Mouse (Mus musculus) liver, embryonic 14.5 days (tissue): ENCODE results near the gene Brk1.

Experiments used
- CTCF ChIP-seq: IDR thresholded peaks from 2 replicates; pipeline ENCODE4 v1.5.1; 2016; ENCODE audit warnings: antibody characterized with exemption, low read depth, control low read depth
- EP300 ChIP-seq: IDR thresholded peaks from 2 replicates; pipeline ENCODE4 v1.6.1; 2016; ENCODE audit warnings: antibody characterized with exemption, low read depth

DNA sequence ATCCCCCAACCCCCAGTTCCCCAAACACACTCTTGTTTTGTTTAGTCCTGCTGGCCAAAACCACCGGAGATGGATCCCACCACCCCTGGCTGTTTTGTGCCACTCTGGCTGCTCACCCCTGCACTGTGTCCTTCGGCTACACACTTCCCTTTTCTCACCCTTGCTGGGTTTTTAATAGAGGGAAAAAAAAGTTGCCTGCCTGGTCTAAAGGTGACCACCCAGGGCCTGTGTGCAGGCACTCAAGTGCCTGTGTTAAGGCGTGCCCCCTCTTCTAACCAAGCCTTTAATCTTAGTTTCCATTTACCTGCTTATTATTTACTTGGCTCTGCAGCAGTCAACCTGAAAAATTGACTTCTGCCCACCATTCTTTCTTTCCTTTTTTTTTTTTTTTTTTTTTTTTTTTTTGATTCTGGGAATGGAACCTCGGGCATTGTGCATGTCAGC is 45.6 kb downstream of the Brk1 start:
- TF ChIP-seq EP300 (no peak), CTCF (no peak)
